Mouse (Mus musculus) stomach, embryonic 16.5 days (tissue): ENCODE measurements around the gene Atp6v0e. TPM values are rescaled to one million over a fixed set of nuclear protein-coding genes. Genes with fewer than 3 reads are reported as not detected.

Source experiments
- ATAC-seq: fragments of 200-750 bp; cut with Nextera tagmentation; 2 replicates; pipeline ENCODE4 v1.8.0; 2017; ENCODE audit warnings: moderate number of reproducible peaks, moderate TSS enrichment; ENCODE audit not compliant: insufficient read depth, low FRiP score
- H3K27ac ChIP-seq: fragments of 300-500 bp; sonication (generic); 2 replicates; pipeline ENCODE4 v1.5.1; 2014; ENCODE audit warnings: low read length
- H3K27me3 ChIP-seq: fragments of 300-500 bp; sonication (generic); 2 replicates; pipeline ENCODE4 v1.6.1; 2014; ENCODE audit warnings: low read length, control low read depth, mixed read lengths; ENCODE audit not compliant: control insufficient read depth, insufficient read depth
- H3K36me3 ChIP-seq: fragments of 300-500 bp; sonication (generic); 2 replicates; pipeline ENCODE4 v1.6.1; 2014; ENCODE audit warnings: low read length; ENCODE audit not compliant: control insufficient read depth, insufficient read depth
- H3K4me1 ChIP-seq: fragments of 300-500 bp; sonication (generic); 2 replicates; pipeline ENCODE4 v1.6.1; 2014; ENCODE audit warnings: low read length, control low read depth, mixed read lengths; ENCODE audit not compliant: control insufficient read depth, insufficient read depth
- H3K4me2 ChIP-seq: fragments of 300-500 bp; sonication (generic); 2 replicates; pipeline ENCODE4 v1.6.1; 2014; ENCODE audit warnings: low read depth, low read length, mixed read lengths
- H3K4me3 ChIP-seq: fragments of 300-500 bp; sonication (generic); replicated peaks from 2 replicates; pipeline ENCODE4 v1.5.1; 2014; ENCODE audit warnings: mild to moderate bottlenecking, low read length
- H3K9ac ChIP-seq: fragments of 300-500 bp; sonication (generic); 2 replicates; pipeline ENCODE4 v1.6.1; 2014; ENCODE audit warnings: low read length
- H3K9me3 ChIP-seq: fragments of 300-500 bp; sonication (generic); replicated peaks from 2 replicates; pipeline ENCODE4 v1.6.1; 2016; ENCODE audit warnings: low read length, control low read depth; ENCODE audit not compliant: control insufficient read depth
- WGBS: fragments of 180-500 bp; shearing (Covaris S2); extraction: QIAGEN DNeasy Blood & Tissue Kit; methylation state at CpG from one replicate; pipeline ENCODE4 v1.1.7; 2014; 5-methylcytosine and 5-hydroxymethylcytosine counted together
- polyA plus RNA-seq: library from polyadenylated mRNA; unstranded; fragments of >200 nt; fragmentation: Nextera tagmentation; extraction: Ambion mirVana; gene quantifications from 2 replicates; pipeline ENCODE4 v1.2.1, GENCODE M21; 2015

Atp6v0e gene
- polyA plus RNA-seq, 1 experiment from 2014 or later: 231 TPM

- no peak overlapping the region for H3K4me2 ChIP-seq
- H3K27me3 ChIP-seq: no peaks in the 10 kb centered on the region
- no peak for ATAC-seq
- 71% methylated on average over 5 of the region's 5 CpGs for WGBS
- no peaks in the 10 kb centered on the region; the same call in 1 of the 2 replicates for H3K4me1 ChIP-seq
- no peaks in the 10 kb centered on the region for H3K9me3 ChIP-seq
- H3K9ac ChIP-seq: no peak overlapping the region
- 0 out of 2 replicates have a peak, but pooled peaks cover 7% of the 10 kb centered on the region for H3K36me3 ChIP-seq
- no peak overlapping the region for H3K4me3 ChIP-seq
- H3K27ac ChIP-seq: no peak overlapping the region
Measured at GRCm38 (mm10) chr17:26621912-26622311, 41.1 kb upstream of the Atp6v0e start.

- Histone ChIP-seq H3K4me3 (no peak overlapping the region), H3K27me3 (no peaks in the 10 kb centered on the region), H3K4me1 (no peaks in the 10 kb centered on the region), H3K9ac (no peak overlapping the region), H3K36me3 (peaks cover 3% of the 10 kb centered on the region; the same call in 1 of the 2 replicates), H3K9me3 (no peaks in the 10 kb centered on the region), H3K4me2 (no peak overlapping the region), H3K27ac (no peak overlapping the region)
- no peak for ATAC-seq
- WGBS: 89% methylated on average over 6 of the region's 6 CpGs
Measured at GRCm38 (mm10) chr17:26623991-26624390, 39.0 kb upstream of the Atp6v0e start.

GRCm38 (mm10) chr17:26624999-26625398, 38.0 kb upstream of the Atp6v0e start:
- Histone ChIP-seq H3K36me3 (peaks cover 9% of the 10 kb centered on the region), H3K9ac (no peak overlapping the region), H3K27ac (no peak overlapping the region), H3K4me1 (no peaks in the 10 kb centered on the region), H3K27me3 (no peaks in the 10 kb centered on the region), H3K9me3 (no peaks in the 10 kb centered on the region), H3K4me2 (no peak overlapping the region), H3K4me3 (no peak overlapping the region)
- no peak for ATAC-seq
- WGBS: 96% methylated on average over 10 of the region's 10 CpGs

- H3K27me3 ChIP-seq: no peaks in the 10 kb centered on the region
- H3K9ac ChIP-seq: no peak overlapping the region
- no peaks in the 10 kb centered on the region for H3K4me1 ChIP-seq
- no peaks in the 10 kb centered on the region for H3K9me3 ChIP-seq
- ATAC-seq: no peak
- H3K36me3 ChIP-seq: peaks cover 14% of the 10 kb centered on the region
- 96% methylated on average over 2 of the region's 2 CpGs for WGBS
- H3K4me3 ChIP-seq: no peak overlapping the region
- H3K27ac ChIP-seq: no peak overlapping the region
- no peak overlapping the region for H3K4me2 ChIP-seq
Measured at GRCm38 (mm10) chr17:26625521-26626010, 37.5 kb upstream of the Atp6v0e start.

- H3K36me3 ChIP-seq: peaks cover 19% of the 10 kb centered on the region
- no peak overlapping the region for H3K4me3 ChIP-seq
- H3K9me3 ChIP-seq: no peaks in the 10 kb centered on the region
- 85% methylated on average over 6 of the region's 6 CpGs for WGBS
- no peaks in the 10 kb centered on the region for H3K27me3 ChIP-seq
- H3K27ac ChIP-seq: no peak overlapping the region
- no peak overlapping the region for H3K4me2 ChIP-seq
- no peaks in the 10 kb centered on the region for H3K4me1 ChIP-seq
- ATAC-seq: no peak
- H3K9ac ChIP-seq: no peak overlapping the region
Measured at GRCm38 (mm10) chr17:26628479-26628878, 34.6 kb upstream of the Atp6v0e start.

- no peak; the same call in 1 of the 2 replicates for ATAC-seq
- H3K36me3 ChIP-seq: peaks cover 19% of the 10 kb centered on the region
- H3K27ac ChIP-seq: no peak overlapping the region
- 99% methylated on average over 3 of the region's 3 CpGs for WGBS
- H3K9ac ChIP-seq: no peak overlapping the region
- no peaks in the 10 kb centered on the region for H3K27me3 ChIP-seq
- H3K4me2 ChIP-seq: no peak overlapping the region
- H3K4me3 ChIP-seq: no peak overlapping the region
- H3K9me3 ChIP-seq: no peaks in the 10 kb centered on the region
- no peaks in the 10 kb centered on the region for H3K4me1 ChIP-seq
Measured at GRCm38 (mm10) chr17:26628936-26629335, 34.1 kb upstream of the Atp6v0e start.

GRCm38 (mm10) chr17:26631811-26632327, 31.2 kb upstream of the Atp6v0e start:
- Histone ChIP-seq H3K4me1 (no peaks in the 10 kb centered on the region), H3K9me3 (no peaks in the 10 kb centered on the region), H3K4me2 (no peak overlapping the region), H3K27ac (peak overlapping the region; percentile 7; the same call in 1 of the 2 replicates), H3K9ac (no peak overlapping the region), H3K27me3 (no peaks in the 10 kb centered on the region), H3K4me3 (no peak overlapping the region), H3K36me3 (peaks cover 22% of the 10 kb centered on the region)
- 70% methylated on average over 8 of the region's 8 CpGs for WGBS
- ATAC-seq: no peak

GRCm38 (mm10) chr17:26633186-26633585, 29.8 kb upstream of the Atp6v0e start:
- 93% methylated on average over 9 of the region's 9 CpGs for WGBS
- no peaks in the 10 kb centered on the region for H3K9me3 ChIP-seq
- H3K36me3 ChIP-seq: peaks cover 22% of the 10 kb centered on the region

GRCm38 (mm10) chr17:26633926-26634325, 29.1 kb upstream of the Atp6v0e start:
- Histone ChIP-seq H3K9ac (no peak overlapping the region), H3K9me3 (no peaks in the 10 kb centered on the region), H3K27ac (no peak overlapping the region), H3K36me3 (peaks cover 22% of the 10 kb centered on the region), H3K4me2 (no peak overlapping the region), H3K4me1 (no peaks in the 10 kb centered on the region), H3K4me3 (no peak overlapping the region), H3K27me3 (no peaks in the 10 kb centered on the region)
- no peak for ATAC-seq
- 90% methylated on average over 9 of the region's 9 CpGs for WGBS

More at GRCm38 (mm10) chr17:26633186-26633585, 29.8 kb upstream of the Atp6v0e start:
- ATAC-seq: no peak
- H3K4me3 ChIP-seq: no peak overlapping the region
- H3K4me2 ChIP-seq: no peak overlapping the region
- no peaks in the 10 kb centered on the region for H3K27me3 ChIP-seq
- no peak overlapping the region for H3K27ac ChIP-seq
- no peak overlapping the region for H3K9ac ChIP-seq
- no peaks in the 10 kb centered on the region for H3K4me1 ChIP-seq
